Mouse (Mus musculus): Measurements from ENCODE around the gene Eno2.

The Eno2 gene

DNA sequence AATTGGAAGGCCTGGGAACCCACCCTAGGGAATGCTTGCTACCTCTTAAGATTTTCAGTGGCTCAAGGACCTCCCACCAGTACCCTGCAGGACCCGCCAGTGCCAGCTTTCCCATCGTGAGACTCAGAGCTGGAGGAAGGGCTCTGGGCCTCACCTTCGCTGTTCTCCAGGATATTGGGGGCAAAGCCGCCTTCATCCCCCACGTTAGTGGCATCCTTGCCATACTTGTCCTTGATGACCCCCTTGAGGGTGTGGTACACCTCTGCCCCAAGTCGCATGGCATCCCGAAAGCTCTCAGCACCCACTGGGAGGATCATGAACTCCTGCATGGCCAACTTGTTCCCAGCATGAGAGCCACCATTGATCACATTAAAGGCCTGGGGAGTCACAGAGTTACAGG is 3.5 kb downstream of the Eno2 start:
- peak in 1 of 2 experiments; percentile 54 for DNase-seq (ENCODE audit: low spot score in 2 of 2)

DNA sequence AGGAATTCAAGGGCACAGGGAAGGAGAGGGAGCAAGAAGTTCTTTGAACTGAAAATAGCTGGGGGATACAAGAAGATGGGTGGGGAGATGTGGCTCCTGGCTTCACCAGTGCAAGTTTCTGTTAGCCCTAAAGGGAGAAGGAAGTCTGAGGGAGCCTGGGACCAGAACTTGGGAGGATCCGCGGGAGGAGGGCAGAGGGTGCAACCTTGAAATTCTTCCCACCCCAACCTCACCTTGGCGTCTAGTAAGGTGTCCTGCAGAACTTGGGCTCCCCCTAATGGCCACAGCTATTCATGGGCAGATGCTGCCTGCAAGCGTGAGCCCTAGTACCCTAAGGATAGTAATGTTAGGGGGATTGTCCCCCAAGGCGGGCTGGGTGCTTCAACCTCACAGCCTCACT is 10.2 kb downstream of the Eno2 start:
- peak; percentile 82 to 92 for DNase-seq (ENCODE audit: low spot score in 2 of 2)

GRCm38 (mm10) chr6:124758849-124759232 is 10.6 kb downstream of the Eno2 start:
- DNase-seq (ENCODE audit: low spot score in 2 of 2) = no peak

- no peak for DNase-seq (ENCODE audit: low spot score in 2 of 2)
These were observed 11.3 kb downstream of the Eno2 start for GRCm38 (mm10) chr6:124757909-124758848.

- no peak for DNase-seq (ENCODE audit: low spot score in 2 of 2)
These were observed 12.1 kb downstream of the Eno2 start for GRCm38 (mm10) chr6:124757351-124757880.

- peak in 1 of 2 experiments; percentile 75 for DNase-seq (ENCODE audit: low spot score in 2 of 2)
These were observed 12.7 kb downstream of the Eno2 start for GRCm38 (mm10) chr6:124756652-124757350.

- peak in 1 of 2 experiments; percentile 73 for DNase-seq (ENCODE audit: low spot score in 2 of 2)
These were observed 13.5 kb downstream of the Eno2 start, which contains the start of the genes Gm45234 and Atn1 for GRCm38 (mm10) chr6:124755831-124756595. Gene Gm45234, minus strand, starts transcription at chr6:124756021. Gene Atn1, minus strand, starts transcription at chr6:124756524.

DNA sequence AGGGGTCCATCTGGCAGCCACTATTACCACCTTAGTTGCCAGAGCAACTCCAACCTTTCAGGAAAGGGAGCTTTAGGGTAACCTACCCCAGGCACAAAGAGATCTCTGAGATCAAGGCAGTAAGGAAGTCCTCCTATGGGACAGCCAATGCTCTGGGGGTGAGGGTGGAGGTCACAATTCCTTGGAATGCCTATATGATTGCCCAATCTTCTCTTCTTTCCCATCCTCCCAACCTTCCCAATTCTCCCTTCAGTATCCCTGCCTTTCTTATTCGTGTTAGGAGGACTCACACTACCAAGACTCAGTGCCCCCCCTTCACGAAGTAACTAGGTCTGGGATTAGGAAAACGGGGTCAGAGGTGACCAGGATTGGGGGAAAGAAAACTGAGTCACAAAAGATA is 14.2 kb downstream of the Eno2 start:
- no peak for DNase-seq (ENCODE audit: low spot score in 2 of 2)

DNA sequence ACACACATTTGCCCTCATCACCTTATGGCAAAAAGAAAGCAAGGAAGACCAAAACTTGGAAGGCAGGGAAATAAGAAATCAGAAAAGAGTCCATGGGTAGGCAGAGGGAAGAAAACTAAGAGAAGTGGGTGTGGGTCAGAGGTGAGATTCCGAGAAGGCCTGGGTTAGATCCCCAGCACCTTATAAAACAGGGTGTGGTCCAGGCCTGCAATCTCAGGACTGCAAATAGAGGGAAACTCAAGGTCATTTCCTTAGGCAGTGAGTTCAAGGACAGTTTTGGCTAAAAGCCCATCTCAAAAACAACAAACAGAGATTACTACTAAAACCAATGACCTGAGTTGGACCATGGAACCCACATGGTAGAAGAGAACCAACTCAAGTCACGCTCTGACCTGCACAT is 15.6 kb downstream of the Eno2 start:
- no peak for DNase-seq (ENCODE audit: low spot score in 2 of 2)

GRCm38 (mm10) chr6:124750405-124750804 is 19.1 kb downstream of the Eno2 start:
- no peak for DNase-seq (ENCODE audit: low spot score in 2 of 2)

- no peak for DNase-seq (ENCODE audit: low spot score in 2 of 2)
These were observed 22.5 kb downstream of the Eno2 start for GRCm38 (mm10) chr6:124746654-124747632.

DNA sequence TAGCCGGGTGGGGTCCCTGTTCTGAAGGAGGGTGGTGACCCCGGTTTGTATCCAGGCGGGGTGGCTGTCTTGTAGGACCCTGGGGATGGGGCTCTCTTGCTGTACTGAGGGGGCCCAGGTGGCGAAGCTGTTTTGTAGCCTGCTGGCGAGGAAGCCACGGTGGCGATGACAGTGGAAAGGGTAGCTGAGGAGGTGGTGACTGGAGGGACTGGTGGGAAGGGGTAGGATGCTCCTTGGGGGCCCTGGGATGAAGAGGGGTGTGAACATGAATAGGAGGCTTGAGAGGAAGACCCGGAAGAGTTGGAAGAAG is 23.2 kb downstream of the Eno2 start:
- DNase-seq (ENCODE audit: low spot score in 2 of 2) = no peak

DNA sequence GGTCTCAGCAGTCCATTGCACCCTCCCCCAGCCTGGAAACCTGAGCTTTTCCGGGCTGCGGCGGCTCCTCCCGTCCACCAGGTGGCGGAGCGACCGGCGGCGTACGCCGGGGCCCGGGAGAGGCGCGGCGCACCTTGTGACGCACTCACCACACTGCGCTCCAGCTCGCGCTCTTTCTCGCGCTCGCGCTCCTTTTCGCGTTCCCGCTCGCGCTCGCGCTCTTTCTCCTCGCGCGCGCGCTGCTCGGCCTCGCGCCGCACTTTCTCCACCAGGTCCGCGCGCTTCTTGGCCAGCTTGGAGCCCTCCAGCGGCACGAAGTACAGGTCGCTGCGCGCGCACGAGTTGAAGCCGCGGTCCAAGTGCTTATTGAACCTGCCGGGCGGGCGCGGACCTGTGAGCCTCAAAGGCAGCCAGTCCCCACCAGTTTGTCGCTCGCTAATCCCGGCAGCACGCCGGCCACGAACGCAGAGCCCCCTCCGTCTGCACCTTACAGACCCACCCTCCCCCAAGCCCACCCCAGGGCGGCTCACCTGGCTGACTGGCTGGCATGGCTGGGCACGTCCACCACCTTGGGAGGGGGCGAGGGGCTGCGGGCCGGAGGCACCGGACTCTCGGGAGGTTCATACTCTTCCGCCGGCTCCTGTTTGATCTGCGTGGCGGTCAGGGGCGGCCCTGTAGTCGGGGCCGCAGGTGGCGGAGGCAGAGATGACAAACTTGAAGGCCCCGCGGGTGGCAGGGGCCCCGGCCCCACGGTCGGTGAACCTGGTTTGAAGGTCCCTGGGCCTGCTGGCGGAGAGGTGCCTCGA is 23.8 kb downstream of the Eno2 start:
- peak; percentile 93 to 98 for DNase-seq (ENCODE audit: low spot score in 2 of 2)

GRCm38 (mm10) chr6:124744755-124745321 is 24.6 kb downstream of the Eno2 start:
- DNase-seq (ENCODE audit: low spot score in 2 of 2) = no peak

GRCm38 (mm10) chr6:124743647-124744046 is 25.8 kb downstream of the Eno2 start:
- DNase-seq (ENCODE audit: low spot score in 2 of 2) = no peak

DNA sequence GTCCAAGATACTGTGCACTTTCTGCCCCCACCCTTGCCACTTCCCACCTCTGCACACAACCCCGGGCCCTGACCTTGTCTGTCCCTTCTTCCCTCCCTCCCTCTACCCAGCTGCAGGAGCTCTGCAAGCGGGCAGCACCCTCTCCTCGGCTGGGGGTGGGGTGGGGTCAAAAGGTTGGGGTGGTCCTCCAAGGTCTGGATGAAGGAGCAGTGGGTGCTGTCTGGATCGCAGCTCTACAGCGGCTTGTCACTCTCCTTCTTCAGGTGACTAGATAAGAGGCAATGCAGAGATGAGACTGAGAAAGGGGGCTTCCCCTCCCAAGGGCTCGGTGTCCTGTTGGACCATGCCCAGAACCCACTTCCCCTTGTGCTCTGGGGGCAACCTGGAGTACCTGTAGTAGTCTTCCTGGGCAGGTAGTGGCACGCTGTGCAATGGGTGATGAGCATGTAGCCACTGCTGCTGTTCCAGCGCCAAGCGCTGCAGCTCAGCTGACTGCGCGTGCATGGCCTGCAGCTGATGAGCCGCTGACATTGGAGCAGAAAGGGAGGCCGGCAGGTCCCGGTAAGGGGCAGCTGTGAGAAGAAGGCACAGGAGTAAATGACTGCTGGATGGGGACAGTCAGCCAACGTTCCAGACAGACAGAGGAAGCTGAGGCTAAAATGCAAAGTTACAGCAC is 26.5 kb downstream of the Eno2 start:
- no peak for DNase-seq (ENCODE audit: low spot score in 2 of 2)

DNA sequence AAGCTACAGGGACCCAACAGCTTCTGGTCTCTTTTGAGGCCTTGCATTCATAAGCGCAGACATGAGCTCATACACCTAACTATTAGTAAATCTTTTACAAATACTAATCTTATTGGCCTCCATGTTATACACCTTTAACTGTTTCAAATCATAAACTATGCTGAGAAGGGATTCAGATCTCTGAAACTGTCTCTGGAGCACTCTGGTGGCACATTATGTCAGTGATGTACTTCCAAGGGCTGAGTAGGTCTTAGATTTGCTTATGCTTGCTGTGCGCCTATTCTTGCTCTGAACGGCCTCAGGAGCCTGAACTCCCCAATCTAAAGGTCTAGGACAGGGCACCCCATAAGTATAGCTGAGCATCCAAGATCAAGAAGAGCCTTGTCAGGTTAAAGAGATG is 27.6 kb downstream of the Eno2 start:
- DNase-seq (ENCODE audit: low spot score in 2 of 2) = no peak

DNA sequence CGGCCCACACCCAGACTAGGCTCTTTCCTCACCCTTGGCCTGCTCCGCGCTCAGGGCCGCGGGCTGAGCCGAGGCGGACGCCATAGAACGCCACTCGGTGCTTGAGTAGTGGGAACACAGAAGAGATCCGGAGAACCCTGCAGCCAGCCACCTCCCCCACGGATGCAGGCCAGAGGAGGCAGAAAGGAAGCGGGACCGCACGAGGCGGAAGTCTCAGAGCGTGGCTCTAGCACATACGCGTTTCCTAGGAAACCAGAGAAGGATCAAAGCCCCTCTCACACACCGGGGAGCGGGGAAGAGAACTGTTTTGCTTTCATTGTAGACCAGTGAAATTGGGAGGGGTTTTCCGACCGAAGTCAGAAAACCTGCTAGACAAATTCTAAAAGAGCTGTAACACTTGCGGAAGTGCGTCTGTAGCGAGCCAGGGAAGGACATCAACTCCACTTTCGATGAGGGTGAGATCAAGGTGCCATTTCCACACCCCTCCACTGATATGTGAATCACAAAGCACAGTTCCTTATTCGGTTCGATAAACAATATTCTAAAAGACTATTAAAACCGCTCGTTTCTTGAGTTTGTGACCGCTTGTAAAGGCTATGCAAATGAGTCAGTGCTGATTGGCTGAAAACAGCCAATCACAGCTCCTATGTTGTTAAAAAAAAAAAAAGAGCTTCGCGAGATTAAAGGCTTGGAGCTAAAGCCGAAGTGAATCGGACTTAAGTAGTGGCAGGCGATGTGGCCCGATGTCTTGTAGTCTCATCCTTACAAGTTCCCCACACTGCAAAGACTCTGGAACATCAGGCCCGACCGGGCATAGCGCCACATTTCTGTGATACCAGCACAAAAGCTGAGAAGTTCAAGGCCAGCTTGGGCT is 28.3 kb downstream of the Eno2 start, which contains the start of gene Grcc10:
Grcc10 (minus strand) TSS at position 487 of the 874 bp plus-strand sequence.
- DNase-seq (ENCODE audit: low spot score in 2 of 2) = peak; percentile 85 to 92

Data from spleen, postnatal 4 days (tissue).